14 mouse cellular contexts compared by ENCODE assay signal in the genomic region with DNA sequence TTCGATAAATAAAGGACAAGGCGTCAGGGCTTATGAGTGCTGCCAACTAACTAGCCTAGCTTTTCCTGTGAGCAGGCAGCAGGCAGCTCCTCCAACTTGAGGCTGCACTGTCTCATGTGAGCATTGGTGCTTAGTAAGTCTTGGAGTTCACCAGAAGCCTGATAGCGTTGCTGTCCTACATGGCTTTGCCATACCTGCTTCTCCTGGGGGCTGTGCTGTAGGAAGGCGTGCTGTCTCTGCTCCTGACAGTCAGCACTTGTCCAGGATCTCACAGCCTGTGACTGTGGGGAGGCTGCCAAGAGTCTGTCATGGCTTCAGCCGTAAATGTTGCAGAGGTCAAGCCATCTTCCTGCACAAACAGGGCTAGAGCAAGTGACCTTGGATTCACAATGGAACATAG. TPM values are rescaled to one million over a fixed set of nuclear protein-coding genes. Genes with fewer than 3 reads are reported as not detected.
DNase-seq lines count a peak whose midpoint lies in the region; ATAC-seq lines count a peak whose summit lies in the region.
"Had no signal": no experiment of that assay in that cellular context is flagged by ENCODE, and none has a peak within 500 bp of the region (broad histone marks: within the 10 kb centered on the region; RNA-seq: fewer than 3 reads in every experiment).

No protein-coding gene starts in this region.

- no peak overlapping the region for H3K9ac ChIP-seq in midbrain, embryonic 15.5 days
- H3K9ac ChIP-seq: limb, embryonic 13.5 days had no signal

- no peak for ATAC-seq in midbrain, embryonic 15.5 days (replicated peaks)
- no peak for ATAC-seq in activated CD4-positive, CD25-positive, alpha-beta regulatory T cell, adult 4 months
- ATAC-seq: hindbrain, embryonic 16.5 days had no signal

- DNase-seq in cerebellum, adult 11-12 months, result peak; percentile 54
- no peak for DNase-seq in cerebellum, postnatal 4 days (ENCODE audit: low spot score in 2 of 2)
- peak; percentile 59 for DNase-seq in kidney, postnatal 14 days
- DNase-seq in kidney, postnatal 4 days, result no peak
- DNase-seq in cerebellum, postnatal 36 days, result peak; percentile 38 to 44
- peak; percentile 38 to 53 for DNase-seq in heart, postnatal 36 days
- DNase-seq: embryo, embryonic 11 days; layer of hippocampus, adult 9-11 months had no signal

- no peak overlapping the region for H3K4me2 ChIP-seq in midbrain, embryonic 15.5 days
- H3K4me2 ChIP-seq: limb, embryonic 13.5 days had no signal

- H3K4me1 ChIP-seq in midbrain, embryonic 15.5 days, result no peaks in the 10 kb centered on the region
- H3K4me1 ChIP-seq: limb, embryonic 13.5 days had no signal

- no peaks in the 10 kb centered on the region for H3K27me3 ChIP-seq in midbrain, embryonic 15.5 days (replicated peaks)
- H3K27me3 ChIP-seq: limb, embryonic 13.5 days had no signal

- no peak overlapping the region for H3K27ac ChIP-seq in midbrain, embryonic 15.5 days
- H3K27ac ChIP-seq: limb, embryonic 13.5 days; macrophage; stomach, postnatal 0 days had no signal

- 92% methylated on average over 5 of the region's 5 CpGs for WGBS in midbrain, embryonic 15.5 days

- intact Hi-C loops in heart, postnatal 36 days (cut with DNase I), result no loop called here

- H3K4me3 ChIP-seq in midbrain, embryonic 15.5 days, result no peak overlapping the region
- H3K4me3 ChIP-seq: limb, embryonic 13.5 days had no signal

- H3K9me3 ChIP-seq in midbrain, embryonic 15.5 days, result no peaks in the 10 kb centered on the region
- H3K9me3 ChIP-seq: limb, embryonic 13.5 days had no signal

- H3K36me3 ChIP-seq in midbrain, embryonic 15.5 days (replicated peaks), result peaks cover 50% of the 10 kb centered on the region

RNA-seq across cellular contexts. Expression of a gene that starts 23.9 kb away (rescaled TPM):
- 100 to 1,000 TPM; 123 to 138 TPM for total RNA-seq in heart, postnatal 36 days (2021)
- polyA plus RNA-seq in midbrain, embryonic 15.5 days (2015; fragmentation: Nextera tagmentation; extraction: Ambion mirVana), result 23.2 and 25.3 TPM in 2 replicates
- 10 to 100 TPM; 24.3 to 24.5 TPM for polyA plus RNA-seq in activated CD4-positive, CD25-positive, alpha-beta regulatory T cell, adult 4 months (2017; shearing (Covaris generic))

Comparison
In these comparisons a context has a peak if more than half of its experiments do, and no peak if none do; other contexts are left out.
1. DNase-seq: peak in cerebellum, adult 11-12 months (single experiment), kidney, postnatal 14 days (single experiment), cerebellum, postnatal 36 days (2 of 2) and heart, postnatal 36 days (2 of 2); none in cerebellum, postnatal 4 days (0 of 2) and kidney, postnatal 4 days (0 of 2).